Mouse (Mus musculus) neural tube, embryonic 11.5 days (tissue): ENCODE measurements at regions not wholly inside any gene's neighbourhood (a gene's known extent, or its start where the extent isn't known, plus 50 kb on each side); places are given as distances from the start of the nearest gene placed in this dataset.

ENCODE experiments used
- ATAC-seq: fragments of 200-750 bp; cut with Nextera tagmentation; 2 replicates; pipeline ENCODE4 v1.8.0; 2017; ENCODE audit warnings: moderate number of reproducible peaks, mild to moderate bottlenecking, moderate TSS enrichment, moderate library complexity; ENCODE audit not compliant: insufficient read depth, low FRiP score, low TSS enrichment
- DNase-seq: peaks from one replicate; pipeline ENCODE4 v3.0.0-alpha.2; 2015; ENCODE audit warnings: low spot score
- H3K27ac ChIP-seq: fragments of 300-500 bp; sonication (generic); 2 replicates; pipeline ENCODE4 v1.5.1; 2014; ENCODE audit warnings: low read depth, mild to moderate bottlenecking, low read length
- H3K27me3 ChIP-seq: fragments of 300-500 bp; sonication (generic); 2 replicates; pipeline ENCODE4 v1.6.1; 2014; ENCODE audit warnings: mild to moderate bottlenecking, low read length, mixed read lengths; ENCODE audit not compliant: control insufficient read depth, insufficient read depth
- H3K36me3 ChIP-seq: fragments of 300-500 bp; sonication (generic); 2 replicates; pipeline ENCODE4 v1.6.1; 2014; ENCODE audit warnings: mild to moderate bottlenecking, low read length, moderate library complexity, mixed read lengths; ENCODE audit not compliant: control insufficient read depth, insufficient read depth
- H3K4me1 ChIP-seq: fragments of 300-500 bp; sonication (generic); 2 replicates; pipeline ENCODE4 v1.6.1; 2014; ENCODE audit warnings: low read length, mixed read lengths; ENCODE audit not compliant: control insufficient read depth, insufficient read depth
- H3K4me2 ChIP-seq: fragments of 300-500 bp; sonication (generic); 2 replicates; pipeline ENCODE4 v1.6.1; 2014; ENCODE audit warnings: low read depth, mild to moderate bottlenecking, moderate library complexity
- H3K4me3 ChIP-seq: fragments of 300-500 bp; sonication (generic); 2 replicates; pipeline ENCODE4 v1.5.1; 2014; ENCODE audit warnings: low read depth, low read length
- H3K9ac ChIP-seq: fragments of 300-500 bp; sonication (generic); 2 replicates; pipeline ENCODE4 v1.6.1; 2014; ENCODE audit warnings: mild to moderate bottlenecking, low read length
- H3K9me3 ChIP-seq: fragments of 300-500 bp; sonication (generic); 2 replicates; pipeline ENCODE4 v1.6.1; 2016; ENCODE audit warnings: low read length; ENCODE audit not compliant: control insufficient read depth
- WGBS: fragments of 180-500 bp; shearing (Covaris S2); extraction: QIAGEN DNeasy Blood & Tissue Kit; methylation state at CpG from one replicate; pipeline ENCODE4 v1.1.7; 2014; 5-methylcytosine and 5-hydroxymethylcytosine counted together

DNA sequence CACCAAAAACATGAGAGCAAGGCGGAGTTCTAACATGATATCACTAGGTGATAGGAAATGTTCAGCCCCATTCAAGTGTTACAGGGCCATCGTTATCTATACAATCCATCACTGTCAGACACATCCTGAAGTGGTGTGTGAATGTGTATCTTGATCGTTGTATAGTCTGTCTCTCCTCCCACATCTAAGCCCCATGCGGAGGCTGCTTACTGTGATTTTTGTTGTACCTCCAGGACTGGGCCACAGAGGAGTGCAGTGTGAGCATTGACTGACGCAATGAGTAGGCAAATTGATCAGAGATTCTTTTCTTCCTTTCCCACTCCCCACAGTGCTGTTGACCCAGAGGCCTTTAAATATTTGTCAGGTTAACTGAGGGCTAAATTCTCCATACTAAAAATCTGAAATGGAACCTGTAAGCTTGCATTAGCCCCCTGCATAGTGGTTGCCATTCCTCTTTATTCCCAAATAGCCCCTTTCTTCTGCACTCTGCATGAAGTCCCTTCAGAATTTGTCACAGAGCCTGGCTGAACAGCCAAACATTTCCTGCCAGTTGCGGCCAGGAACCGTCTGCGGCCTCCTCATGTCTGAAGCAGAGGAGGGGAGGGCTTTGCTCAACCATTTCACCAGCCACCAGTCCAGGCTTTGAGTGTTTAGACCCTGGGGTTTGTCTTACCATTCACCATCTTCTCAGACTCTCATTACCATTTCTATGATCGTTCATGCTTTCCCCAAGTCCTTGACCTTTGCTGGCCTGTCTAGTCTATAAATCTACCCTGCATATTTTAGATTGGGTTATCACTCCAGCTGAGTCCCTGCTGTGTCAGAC, 119.3 kb downstream of the Ttc8 start:
- Histone ChIP-seq H3K9me3 (no peaks in the 10 kb centered on the region), H3K27ac (no peak overlapping the region), H3K27me3 (peaks cover 23% of the 10 kb centered on the region), H3K9ac (no peak overlapping the region), H3K4me3 (no peak overlapping the region), H3K36me3 (no peaks in the 10 kb centered on the region), H3K4me1 (no peaks in the 10 kb centered on the region), H3K4me2 (no peak overlapping the region)
- ATAC-seq (peak; percentile 74), DNase-seq (peak; percentile 47)
- 39% methylated on average over 9 of the region's 9 CpGs for WGBS

DNA sequence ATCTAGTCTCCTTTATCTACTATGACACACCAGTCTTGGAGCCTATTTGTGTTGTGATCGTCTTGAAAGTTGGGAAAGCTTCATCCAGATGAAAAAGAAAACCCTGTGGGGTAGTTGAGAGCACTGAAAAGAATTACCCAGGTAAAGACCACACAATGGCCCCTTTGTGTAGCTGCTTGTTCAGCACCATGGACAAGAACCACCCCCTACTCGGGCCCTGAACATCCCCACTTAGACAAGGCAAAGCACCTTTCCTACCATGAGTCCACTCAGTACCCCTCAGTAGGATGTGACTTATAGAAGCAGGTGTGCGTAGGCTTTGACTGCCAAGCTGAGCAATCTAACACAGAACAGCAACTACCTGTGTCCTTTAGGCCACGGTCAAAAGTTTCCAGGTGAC, 121.2 kb downstream of the Ttc8 start:
- WGBS: 60% methylated on average over 4 of the region's 4 CpGs
- Histone ChIP-seq H3K27me3 (peaks cover 22% of the 10 kb centered on the region), H3K27ac (no peak overlapping the region), H3K9me3 (no peaks in the 10 kb centered on the region), H3K4me3 (no peak overlapping the region), H3K36me3 (no peaks in the 10 kb centered on the region), H3K4me2 (no peak overlapping the region), H3K4me1 (no peaks in the 10 kb centered on the region), H3K9ac (no peak overlapping the region)
- ATAC-seq: no peak
- no peak for DNase-seq

GRCm38 (mm10) chr12:99042918-99043862, 122.8 kb downstream of the Ttc8 start:
- Histone ChIP-seq H3K9ac (no peak overlapping the region), H3K27ac (no peak overlapping the region), H3K4me3 (no peak overlapping the region), H3K4me2 (no peak overlapping the region), H3K36me3 (no peaks in the 10 kb centered on the region), H3K27me3 (peaks cover 9% of the 10 kb centered on the region), H3K9me3 (no peaks in the 10 kb centered on the region), H3K4me1 (no peaks in the 10 kb centered on the region)
- no peak for DNase-seq
- ATAC-seq: no peak
- WGBS: 77% methylated on average over 16 of the region's 16 CpGs

- no peaks in the 10 kb centered on the region for H3K4me1 ChIP-seq
- no peaks in the 10 kb centered on the region for H3K36me3 ChIP-seq
- no peak for DNase-seq
- H3K9ac ChIP-seq: no peak overlapping the region
- H3K27me3 ChIP-seq: peaks cover 9% of the 10 kb centered on the region
- H3K4me2 ChIP-seq: no peak overlapping the region
- no peak overlapping the region for H3K4me3 ChIP-seq
- ATAC-seq: no peak
- 74% methylated on average over 5 of the region's 5 CpGs for WGBS
- no peaks in the 10 kb centered on the region for H3K9me3 ChIP-seq
- H3K27ac ChIP-seq: no peak overlapping the region
Measured at GRCm38 (mm10) chr12:99044477-99044876, 124.1 kb downstream of the Ttc8 start.

DNA sequence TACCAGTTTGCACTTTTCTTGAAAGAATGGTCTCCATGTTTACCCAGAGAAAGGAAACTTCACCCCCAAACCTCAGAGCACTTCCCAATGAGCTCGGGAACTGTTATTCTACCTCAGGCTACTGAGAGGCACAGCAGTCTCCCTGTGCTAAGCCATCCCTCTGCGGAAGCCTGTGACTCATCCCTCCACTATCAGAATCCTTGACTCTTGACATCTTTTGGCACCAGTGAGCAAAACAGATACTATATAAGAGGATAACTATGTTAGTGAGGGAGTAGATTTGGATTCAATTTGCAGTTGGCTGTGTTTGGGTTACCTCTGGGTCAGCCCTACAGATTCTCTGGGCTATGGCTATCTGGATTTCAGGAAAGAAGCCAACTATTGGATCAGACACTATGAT, 130.1 kb downstream of the Ttc8 start:
- Histone ChIP-seq H3K4me2 (no peak overlapping the region), H3K4me1 (no peaks in the 10 kb centered on the region), H3K27me3 (no peaks in the 10 kb centered on the region), H3K36me3 (no peaks in the 10 kb centered on the region), H3K4me3 (no peak overlapping the region), H3K9ac (no peak overlapping the region), H3K27ac (no peak overlapping the region), H3K9me3 (no peaks in the 10 kb centered on the region)
- ATAC-seq (no peak), DNase-seq (no peak)
- 78% methylated on average over 2 of the region's 2 CpGs for WGBS

DNA sequence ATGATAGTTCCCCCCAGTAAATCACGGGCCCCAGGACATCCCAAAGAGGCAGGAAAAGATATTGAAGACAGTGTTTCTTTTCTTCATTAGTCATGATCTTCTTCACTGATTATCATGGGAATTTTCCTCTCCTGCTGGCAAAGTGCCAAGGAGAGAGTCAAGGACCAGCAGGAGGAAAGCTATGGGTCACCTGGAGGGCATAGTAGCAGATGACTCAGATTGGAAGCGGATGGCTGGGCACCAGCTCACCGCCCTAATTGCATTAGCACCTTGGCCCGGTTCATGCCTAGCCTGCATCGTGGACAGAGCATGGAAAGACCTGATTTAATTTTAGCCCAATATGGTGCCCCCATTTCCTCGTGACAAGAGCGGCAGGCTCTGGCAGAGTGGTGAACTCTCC, 132.2 kb downstream of the Ttc8 start:
- WGBS: 86% methylated on average over 7 of the region's 7 CpGs
- DNase-seq (no peak), ATAC-seq (no peak)
- Histone ChIP-seq H3K4me1 (no peaks in the 10 kb centered on the region), H3K9me3 (no peaks in the 10 kb centered on the region), H3K27ac (no peak overlapping the region), H3K4me2 (no peak overlapping the region), H3K4me3 (no peak overlapping the region), H3K9ac (no peak overlapping the region), H3K27me3 (no peaks in the 10 kb centered on the region), H3K36me3 (no peaks in the 10 kb centered on the region)

GRCm38 (mm10) chr12:99057521-99057920, 137.1 kb downstream of the Ttc8 start:
- no peak overlapping the region for H3K9ac ChIP-seq
- ATAC-seq (no peak), DNase-seq (no peak)
- no peaks in the 10 kb centered on the region for H3K36me3 ChIP-seq
- H3K4me3 ChIP-seq: no peak overlapping the region
- no peaks in the 10 kb centered on the region for H3K27me3 ChIP-seq
- no peak overlapping the region for H3K4me2 ChIP-seq
- no peaks in the 10 kb centered on the region for H3K4me1 ChIP-seq
- H3K27ac ChIP-seq: no peak overlapping the region
- WGBS: 91% methylated on average over 2 of the region's 2 CpGs
- no peaks in the 10 kb centered on the region for H3K9me3 ChIP-seq

DNA sequence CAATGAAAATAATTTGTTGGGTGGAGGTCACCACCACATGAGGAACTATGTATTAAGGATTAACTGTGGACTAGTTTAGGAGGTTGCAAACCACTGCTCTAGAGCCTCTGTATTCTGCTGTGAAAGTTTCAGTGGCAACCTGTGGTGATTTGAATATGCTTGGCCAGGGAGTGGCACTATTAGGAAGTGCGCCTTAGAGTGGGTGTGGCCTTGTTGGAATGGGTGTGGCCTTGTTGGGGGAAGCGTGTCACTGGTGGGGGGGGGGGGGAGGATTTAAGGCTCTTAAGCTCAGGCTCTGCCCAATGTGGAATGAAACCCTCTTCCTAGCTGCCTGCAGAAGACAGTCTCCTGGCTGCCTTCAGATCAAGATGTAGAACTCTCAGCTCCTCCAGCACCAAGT, 138.5 kb downstream of the Ttc8 start:
- H3K27ac ChIP-seq: no peak overlapping the region
- no peak overlapping the region for H3K9ac ChIP-seq
- no peaks in the 10 kb centered on the region for H3K36me3 ChIP-seq
- H3K27me3 ChIP-seq: no peaks in the 10 kb centered on the region
- no peak overlapping the region for H3K4me2 ChIP-seq
- WGBS: 73% methylated on average over 2 of the region's 2 CpGs
- H3K4me1 ChIP-seq: no peaks in the 10 kb centered on the region
- ATAC-seq: no peak
- no peak for DNase-seq
- H3K9me3 ChIP-seq: no peaks in the 10 kb centered on the region
- no peak overlapping the region for H3K4me3 ChIP-seq
